Mouse (Mus musculus): ENCODE data around the gene Chchd1. TPM values are rescaled to one million over a fixed set of nuclear protein-coding genes. Genes with fewer than 3 reads are reported as not detected.

The Chchd1 gene
- polyA plus RNA-seq, 1 experiment from 2014 or later: 187 TPM

DNA sequence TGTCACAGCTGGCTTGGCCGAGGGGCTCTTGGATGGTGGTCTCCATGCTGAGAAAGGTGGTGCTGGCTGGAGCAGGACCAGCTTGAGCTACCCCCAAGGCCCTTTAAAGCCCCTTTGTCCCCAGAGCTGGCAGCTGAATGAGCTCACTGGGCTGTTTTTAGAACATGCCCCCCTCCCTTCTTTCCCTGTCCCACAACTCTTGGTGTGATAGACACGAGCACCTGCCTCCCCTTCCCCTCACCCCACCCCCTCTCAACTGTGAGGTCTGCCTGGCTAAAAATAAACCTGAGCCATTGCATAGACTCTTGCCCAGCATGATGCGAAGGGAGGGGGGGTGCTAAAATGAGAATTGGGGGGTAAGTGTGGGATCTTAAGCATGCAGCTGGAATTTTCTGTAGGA lies 38.4 kb upstream of the Chchd1 start:
- no peaks in the 10 kb centered on the region for H3K36me3 ChIP-seq
- H3K4me3 ChIP-seq: no peak overlapping the region
- no peaks in the 10 kb centered on the region for H3K9me3 ChIP-seq (replicated peaks)
- H3K27ac ChIP-seq: no peak overlapping the region
- no peak overlapping the region for H3K4me2 ChIP-seq
- no peak overlapping the region for H3K9ac ChIP-seq
- H3K27me3 ChIP-seq (replicated peaks): peaks cover 82% of the 10 kb centered on the region
- H3K4me1 ChIP-seq: peaks cover 19% of the 10 kb centered on the region
- WGBS (ENCODE audit: insufficient replicate concordance): 65% methylated on average over 3 of the region's 3 CpGs
- no peak for ATAC-seq

DNA sequence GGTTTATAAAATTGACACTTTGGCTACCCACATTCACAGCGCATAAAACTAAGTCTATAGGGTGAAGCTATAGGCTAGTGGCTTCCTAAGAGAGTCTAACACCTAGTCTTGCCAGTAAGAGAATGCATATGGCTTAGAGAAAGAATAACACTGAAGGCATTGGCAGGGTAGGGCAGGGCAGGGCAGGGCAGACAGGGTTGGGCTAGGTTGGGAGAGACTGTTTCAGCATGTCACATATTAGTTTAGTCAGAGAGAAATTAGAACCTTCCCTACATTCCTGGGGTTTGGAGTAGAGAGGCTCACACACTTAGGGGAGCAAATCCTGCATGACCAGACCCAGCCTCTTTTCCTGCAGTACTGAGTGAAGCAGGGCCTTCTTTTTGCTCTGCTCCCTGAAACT lies 35.3 kb upstream of the Chchd1 start:
- Histone ChIP-seq H3K36me3 (no peaks in the 10 kb centered on the region), H3K4me2 (no peak overlapping the region), H3K27ac (no peak overlapping the region), H3K9ac (no peak overlapping the region), H3K4me3 (no peak overlapping the region), H3K27me3 (replicated peaks) (peaks cover 67% of the 10 kb centered on the region), H3K4me1 (0 out of 2 replicates have a peak, but pooled peaks cover 3% of the 10 kb centered on the region), H3K9me3 (replicated peaks) (no peaks in the 10 kb centered on the region)
- 57% methylated on average over 1 of the region's 1 CpGs for WGBS (ENCODE audit: insufficient replicate concordance)
- ATAC-seq: no peak

DNA sequence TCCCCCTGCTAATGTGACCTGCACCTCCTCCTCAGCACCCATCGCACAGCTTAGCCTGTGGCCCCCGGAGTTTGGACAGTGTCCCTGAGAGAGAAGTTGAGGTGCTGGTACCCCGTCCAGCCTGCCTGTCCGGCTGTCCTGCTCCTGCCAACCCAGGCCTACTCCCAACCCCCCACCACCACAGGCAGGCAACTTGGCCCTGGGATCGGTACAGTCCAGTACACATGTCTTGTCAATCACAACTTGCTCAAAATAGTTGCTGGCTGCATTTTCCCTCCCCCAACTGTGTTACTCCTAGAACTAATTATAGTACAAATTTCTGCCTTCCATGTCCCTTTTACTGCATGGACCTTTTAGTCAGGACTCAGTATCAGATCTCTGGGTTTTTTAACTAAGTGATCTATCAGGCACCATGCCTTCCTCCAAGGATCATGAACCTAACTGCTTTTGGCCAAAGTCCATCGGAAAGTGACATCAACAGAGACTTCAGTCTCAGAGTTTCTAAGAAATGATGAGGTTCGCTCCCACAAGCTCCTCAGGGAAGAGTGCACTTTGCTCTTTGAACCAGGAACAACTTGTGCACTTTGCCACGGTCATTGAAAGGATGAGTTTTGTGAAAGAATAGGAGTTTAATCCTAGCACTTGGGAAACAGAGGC lies 34.5 kb upstream of the Chchd1 start, which contains the start of gene Synpo2l:
Gene Synpo2l (minus strand): TSS at position 201 of the 657 bp plus-strand sequence.
- ATAC-seq: no peak
- no peaks in the 10 kb centered on the region for H3K9me3 ChIP-seq (replicated peaks)
- H3K4me1 ChIP-seq: peaks cover 5% of the 10 kb centered on the region; the same call in 1 of the 2 replicates
- H3K9ac ChIP-seq: no peak within 1 kb of the TSS
- no peak within 1 kb of the TSS for H3K4me3 ChIP-seq
- no peak within 1 kb of the TSS for H3K27ac ChIP-seq
- 64% methylated on average over 8 of the region's 8 CpGs for WGBS (ENCODE audit: insufficient replicate concordance)
- no peak within 1 kb of the TSS for H3K4me2 ChIP-seq
- peaks cover 59% of the 10 kb centered on the region for H3K27me3 ChIP-seq (replicated peaks)
- 0 out of 2 replicates have a peak, but pooled peaks cover 2% of the 10 kb centered on the region for H3K36me3 ChIP-seq

DNA sequence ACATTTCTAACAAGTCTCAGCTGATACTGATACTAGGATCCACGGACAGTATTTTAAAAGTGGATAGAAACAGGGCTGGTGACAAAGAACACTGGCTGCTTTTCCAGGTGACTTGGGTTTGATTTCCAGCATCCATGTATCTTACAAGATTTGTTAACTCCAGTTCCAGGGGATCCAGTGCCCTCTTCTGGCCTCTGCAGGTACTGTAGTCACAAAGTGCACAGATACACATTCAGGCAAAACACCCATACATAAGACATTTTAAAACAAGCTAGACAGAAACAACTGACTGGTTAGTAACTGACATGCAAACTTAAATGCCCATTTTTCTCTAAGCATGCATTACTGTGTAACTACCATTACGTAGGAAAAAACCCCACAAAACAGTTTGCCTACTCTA lies 29.8 kb upstream of the Chchd1 start:
- H3K9me3 ChIP-seq (replicated peaks): no peaks in the 10 kb centered on the region
- H3K4me3 ChIP-seq: no peak overlapping the region
- peak overlapping the region; percentile 90 for H3K4me2 ChIP-seq
- WGBS (ENCODE audit: insufficient replicate concordance): 88% methylated on average over 2 of the region's 2 CpGs
- no peak for ATAC-seq
- H3K27me3 ChIP-seq (replicated peaks): peaks cover 17% of the 10 kb centered on the region
- peaks cover 24% of the 10 kb centered on the region for H3K4me1 ChIP-seq
- H3K9ac ChIP-seq: no peak overlapping the region
- H3K27ac ChIP-seq: peak overlapping the region; percentile 33; the same call in 1 of the 2 replicates
- peaks cover 29% of the 10 kb centered on the region for H3K36me3 ChIP-seq

DNA sequence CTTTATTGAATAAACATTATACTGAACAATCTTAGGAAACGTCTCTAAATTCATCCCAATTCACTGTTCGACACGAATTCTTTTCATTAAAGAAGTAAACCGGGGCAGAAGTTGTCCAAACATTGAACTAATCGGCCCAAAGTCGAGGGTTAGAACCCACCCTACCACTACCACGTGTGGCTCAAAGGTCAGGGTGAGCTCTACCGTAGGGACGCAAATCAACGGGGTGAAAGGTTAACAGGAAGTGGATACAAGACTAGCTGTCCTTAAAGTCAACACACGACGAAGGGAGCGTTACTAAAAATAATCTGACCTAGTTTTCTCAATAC lies 29.1 kb upstream of the Chchd1 start:
- H3K9me3 ChIP-seq (replicated peaks): no peaks in the 10 kb centered on the region
- peaks cover 36% of the 10 kb centered on the region for H3K36me3 ChIP-seq
- H3K4me1 ChIP-seq: peaks cover 24% of the 10 kb centered on the region
- peak overlapping the region; percentile 75 for H3K4me3 ChIP-seq
- H3K4me2 ChIP-seq: peak overlapping the region; percentile 90
- WGBS (ENCODE audit: insufficient replicate concordance): 8% methylated on average over 13 of the region's 13 CpGs
- peak overlapping the region; percentile 37; the same call in 1 of the 2 replicates for H3K9ac ChIP-seq
- peaks cover 15% of the 10 kb centered on the region for H3K27me3 ChIP-seq (replicated peaks)
- H3K27ac ChIP-seq: peak overlapping the region; percentile 47; the same call in 1 of the 2 replicates
- ATAC-seq: peak; percentile 69

DNA sequence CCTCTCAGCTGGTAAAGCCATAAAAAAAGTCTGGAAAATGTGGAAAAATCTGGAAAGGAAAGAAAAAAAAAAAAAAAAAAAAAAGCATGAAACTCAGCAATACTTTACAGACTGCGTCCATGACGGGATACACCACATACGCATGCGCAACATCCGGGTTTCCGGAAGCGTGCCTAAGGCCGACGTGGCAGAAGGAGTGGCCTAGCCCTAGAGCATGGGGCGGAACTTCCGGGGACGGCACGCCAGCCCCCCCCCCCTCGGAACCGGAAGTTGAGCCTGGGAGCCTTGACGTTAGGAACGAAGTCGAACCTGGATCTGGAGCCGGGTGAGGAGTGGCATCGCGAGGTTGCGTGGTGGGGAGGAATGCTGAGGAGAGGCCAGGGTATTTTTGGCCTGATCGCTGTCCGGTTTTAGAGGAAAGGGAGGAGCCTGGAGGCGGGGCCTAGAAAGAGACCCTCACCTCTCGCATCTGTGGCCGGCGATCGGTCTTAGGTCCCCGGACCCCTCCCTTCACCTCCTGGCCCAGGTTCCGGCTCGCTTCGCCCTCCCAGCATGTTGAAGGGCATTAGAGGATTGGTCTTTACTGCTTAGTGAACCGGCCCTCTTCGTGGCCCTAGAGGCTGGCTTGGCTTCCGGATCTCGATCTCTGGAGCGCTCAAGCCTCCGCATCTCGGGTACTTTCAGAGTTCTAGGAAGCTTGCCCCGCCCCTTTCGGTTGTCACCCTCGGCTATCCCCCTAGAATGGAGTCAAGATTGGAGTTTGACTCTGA lies 28.6 kb upstream of the Chchd1 start, which contains the start of gene Sec24c:
Gene Sec24c (plus strand): TSS at position 245 of the 770 bp plus-strand sequence.
- Histone ChIP-seq H3K27ac (peak within 1 kb of the TSS; percentile 90), H3K4me3 (peak within 1 kb of the TSS; percentile 75), H3K4me1 (peaks cover 24% of the 10 kb centered on the region), H3K9me3 (replicated peaks) (no peaks in the 10 kb centered on the region), H3K27me3 (replicated peaks) (peaks cover 10% of the 10 kb centered on the region), H3K36me3 (peaks cover 41% of the 10 kb centered on the region), H3K9ac (peak within 1 kb of the TSS; percentile 84), H3K4me2 (peak within 1 kb of the TSS; percentile 90)
- ATAC-seq: peak; percentile 96
- WGBS (ENCODE audit: insufficient replicate concordance): under 1% methylated on average over 43 of the region's 43 CpGs

DNA sequence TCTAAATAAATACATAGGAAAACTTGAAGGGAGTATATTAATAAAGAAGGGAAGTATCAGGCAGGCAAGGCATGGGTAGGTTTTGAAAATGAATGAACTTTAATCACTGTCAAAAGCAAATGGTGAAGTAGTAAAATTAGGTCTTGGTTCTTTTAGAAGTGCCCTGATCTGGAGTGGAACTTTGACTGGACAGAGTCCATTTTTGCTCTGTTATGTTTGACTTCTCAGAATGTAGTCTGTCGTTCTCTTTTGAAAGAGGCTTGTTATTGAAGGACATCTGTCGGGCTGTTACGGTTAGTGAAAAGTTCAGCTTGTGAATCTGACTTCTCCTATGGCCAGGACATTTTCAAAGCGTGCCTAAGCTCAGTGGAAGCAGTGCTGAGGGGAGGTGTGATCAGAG lies 24.9 kb upstream of the Chchd1 start:
- WGBS (ENCODE audit: insufficient replicate concordance): 84% methylated on average over 4 of the region's 4 CpGs
- no peak overlapping the region for H3K4me3 ChIP-seq
- no peak for ATAC-seq
- no peaks in the 10 kb centered on the region for H3K9me3 ChIP-seq (replicated peaks)
- H3K36me3 ChIP-seq: peaks cover 77% of the 10 kb centered on the region
- H3K27ac ChIP-seq: no peak overlapping the region
- no peak overlapping the region for H3K9ac ChIP-seq
- H3K4me2 ChIP-seq: no peak overlapping the region
- no peaks in the 10 kb centered on the region for H3K27me3 ChIP-seq (replicated peaks)
- H3K4me1 ChIP-seq: peaks cover 27% of the 10 kb centered on the region

DNA sequence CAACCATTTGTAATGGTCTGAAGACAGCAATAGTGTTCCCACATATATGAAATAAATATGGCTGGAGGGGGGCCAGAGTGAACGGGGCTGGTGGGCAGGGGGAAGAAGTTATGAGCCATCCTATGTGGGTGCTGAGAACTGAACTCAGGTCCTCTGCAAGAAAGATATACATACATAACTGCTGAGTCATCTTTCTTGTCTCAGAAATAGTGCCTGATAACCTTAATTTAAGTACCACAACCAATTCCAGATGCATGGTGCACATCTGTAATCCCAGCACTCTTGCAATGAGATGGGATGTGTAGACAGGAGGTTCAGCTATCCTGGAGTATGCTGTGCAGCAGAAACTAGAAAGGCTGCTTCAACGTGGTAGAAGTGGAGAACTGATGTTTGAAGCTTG lies 21.1 kb upstream of the Chchd1 start:
- Histone ChIP-seq H3K9me3 (replicated peaks) (no peaks in the 10 kb centered on the region), H3K36me3 (peaks cover 100% of the 10 kb centered on the region), H3K4me2 (no peak overlapping the region), H3K4me1 (peaks cover 6% of the 10 kb centered on the region; the same call in 1 of the 2 replicates), H3K27me3 (replicated peaks) (no peaks in the 10 kb centered on the region), H3K9ac (no peak overlapping the region), H3K4me3 (no peak overlapping the region), H3K27ac (no peak overlapping the region)
- WGBS (ENCODE audit: insufficient replicate concordance): 84% methylated on average over 2 of the region's 2 CpGs
- ATAC-seq: no peak

DNA sequence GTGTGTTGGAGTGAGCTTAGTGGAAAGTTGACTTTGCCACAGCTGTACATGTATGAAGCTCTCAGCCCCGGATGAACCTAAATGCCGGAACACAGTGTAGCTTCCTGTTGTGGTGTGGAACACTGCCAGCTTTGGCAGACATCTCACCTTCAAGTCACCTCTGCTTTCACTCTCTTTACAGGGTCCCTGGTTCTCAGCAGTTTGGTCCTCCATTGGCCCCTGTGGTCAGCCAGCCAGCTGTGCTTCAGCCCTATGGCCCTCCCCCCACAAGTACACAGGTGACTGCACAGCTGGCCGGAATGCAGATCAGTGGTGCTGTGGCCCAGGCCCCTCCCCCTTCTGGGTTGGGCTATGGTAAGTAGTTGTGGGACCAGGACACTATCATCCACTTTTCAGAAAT lies 20.3 kb upstream of the Chchd1 start:
- no peaks in the 10 kb centered on the region for H3K9me3 ChIP-seq (replicated peaks)
- no peak overlapping the region for H3K27ac ChIP-seq
- H3K4me2 ChIP-seq: no peak overlapping the region
- no peaks in the 10 kb centered on the region for H3K27me3 ChIP-seq (replicated peaks)
- H3K9ac ChIP-seq: no peak overlapping the region
- H3K4me3 ChIP-seq: no peak overlapping the region
- peak; percentile 51; the same call in 1 of the 2 replicates for ATAC-seq
- H3K4me1 ChIP-seq: peaks cover 6% of the 10 kb centered on the region; the same call in 1 of the 2 replicates
- WGBS (ENCODE audit: insufficient replicate concordance): 72% methylated on average over 3 of the region's 3 CpGs
- H3K36me3 ChIP-seq: peaks cover 100% of the 10 kb centered on the region

DNA sequence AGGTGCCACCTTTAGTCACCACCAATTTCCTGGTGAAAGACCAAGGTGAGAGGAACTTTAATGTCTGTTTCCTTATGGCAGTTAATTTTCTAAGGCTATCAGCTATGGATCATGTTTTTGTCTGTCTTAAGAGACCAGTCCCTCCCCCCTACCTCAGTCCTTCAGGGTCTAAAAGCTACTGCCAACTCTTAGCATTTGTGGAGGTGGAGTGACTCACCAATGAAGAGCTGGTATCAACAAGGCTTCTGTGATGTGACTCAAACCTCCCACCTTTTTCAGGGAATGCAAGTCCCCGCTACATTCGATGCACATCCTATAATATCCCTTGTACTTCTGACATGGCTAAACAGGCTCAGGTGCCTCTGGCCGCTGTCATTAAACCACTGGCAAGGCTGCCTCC lies 16.2 kb upstream of the Chchd1 start:
- H3K27ac ChIP-seq: no peak overlapping the region
- no peak overlapping the region for H3K4me3 ChIP-seq
- no peak overlapping the region for H3K4me2 ChIP-seq
- WGBS (ENCODE audit: insufficient replicate concordance): 89% methylated on average over 3 of the region's 3 CpGs
- H3K36me3 ChIP-seq: peaks cover 100% of the 10 kb centered on the region
- H3K4me1 ChIP-seq: peaks cover 6% of the 10 kb centered on the region; the same call in 1 of the 2 replicates
- no peak for ATAC-seq
- no peak overlapping the region for H3K9ac ChIP-seq
- no peaks in the 10 kb centered on the region for H3K27me3 ChIP-seq (replicated peaks)
- no peaks in the 10 kb centered on the region for H3K9me3 ChIP-seq (replicated peaks)

DNA sequence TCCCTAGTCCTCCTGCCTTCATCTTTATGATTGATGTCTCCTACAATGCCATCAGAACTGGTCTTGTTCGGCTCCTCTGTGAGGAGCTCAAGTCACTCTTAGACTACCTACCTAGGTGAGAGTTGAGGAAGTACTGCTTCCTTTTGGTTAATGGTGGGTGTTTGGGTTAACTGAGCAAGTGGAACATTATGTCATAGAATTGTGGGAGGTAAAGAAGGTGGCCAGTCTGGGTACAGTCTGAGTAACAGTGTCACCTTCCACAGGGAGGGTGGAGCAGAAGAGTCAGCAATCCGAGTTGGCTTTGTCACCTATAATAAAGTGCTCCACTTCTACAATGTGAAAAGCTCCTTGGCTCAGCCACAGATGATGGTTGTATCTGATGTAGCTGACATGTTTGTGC lies 13.8 kb upstream of the Chchd1 start:
- no peak overlapping the region for H3K9ac ChIP-seq
- H3K4me3 ChIP-seq: no peak overlapping the region
- H3K27me3 ChIP-seq (replicated peaks): no peaks in the 10 kb centered on the region
- H3K4me1 ChIP-seq: peaks cover 8% of the 10 kb centered on the region
- no peak overlapping the region; the same call in 1 of the 2 replicates for H3K27ac ChIP-seq
- WGBS (ENCODE audit: insufficient replicate concordance): 78% methylated on average over 2 of the region's 2 CpGs
- ATAC-seq: no peak
- no peak overlapping the region for H3K4me2 ChIP-seq
- H3K36me3 ChIP-seq: peaks cover 100% of the 10 kb centered on the region
- no peaks in the 10 kb centered on the region for H3K9me3 ChIP-seq (replicated peaks)

DNA sequence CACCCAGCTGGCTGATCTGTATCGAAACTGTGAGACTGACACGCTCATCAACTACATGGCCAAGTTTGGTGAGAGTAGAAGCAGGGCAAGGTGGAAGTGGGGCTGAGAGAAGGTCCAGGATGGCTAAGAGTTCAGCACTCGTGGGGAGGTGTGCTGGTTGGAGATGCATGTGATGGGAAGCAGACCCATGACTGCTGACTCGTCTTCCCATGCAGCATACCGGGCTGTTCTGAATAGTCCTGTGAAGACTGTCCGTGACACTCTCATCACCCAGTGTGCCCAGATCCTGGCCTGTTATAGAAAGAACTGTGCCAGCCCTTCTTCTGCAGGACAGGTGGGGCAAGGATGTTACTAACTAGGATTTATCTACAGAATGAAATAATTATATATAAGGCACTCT lies 11.0 kb upstream of the Chchd1 start:
- Histone ChIP-seq H3K4me3 (no peak overlapping the region), H3K27ac (no peak overlapping the region), H3K4me1 (peaks cover 27% of the 10 kb centered on the region), H3K36me3 (peaks cover 85% of the 10 kb centered on the region), H3K9me3 (replicated peaks) (no peaks in the 10 kb centered on the region), H3K4me2 (no peak overlapping the region), H3K9ac (no peak overlapping the region), H3K27me3 (replicated peaks) (no peaks in the 10 kb centered on the region)
- no peak for ATAC-seq
- WGBS (ENCODE audit: insufficient replicate concordance): 81% methylated on average over 6 of the region's 6 CpGs
